Mouse (Mus musculus) spleen, postnatal 36 days (tissue): Measurements from ENCODE around the gene Ovca2.

Experiments
- DNase-seq, 2 experiments: peaks; one replicate each; pipeline ENCODE4 v3.0.0; 2022; ENCODE audit warnings: low spot score in 2 of 2, mixed read lengths in 1 of 2

The Ovca2 gene

GRCm38 (mm10) chr11:75126384-75126783, 52.3 kb downstream of the Ovca2 start:
- DNase-seq = no peak
